Mouse (Mus musculus): Measurements from ENCODE around the gene Lpcat2.

- TF ChIP-seq POLR2A (IDR thresholded peaks at IDR 0.05; ENCODE audit: borderline replicate concordance, extremely low read depth, insufficient read depth, insufficient read length, poor library complexity, severe bottlenecking) (no peak), CTCF (IDR thresholded peaks at IDR 0.05; ENCODE audit: borderline replicate concordance, extremely low read depth, insufficient read depth, insufficient read length) (no peak)
These were observed 109.4 kb downstream of the Lpcat2 start for GRCm38 (mm10) chr8:92964556-92964955.
